Mouse (Mus musculus): ENCODE results near the gene Sertad3. TPM values are rescaled to one million over a fixed set of nuclear protein-coding genes. Genes with fewer than 3 reads are reported as not detected.
A peak's percentile ranks its signal among the peaks of the same experiment; 100 is the strongest.

The Sertad3 gene
- total RNA-seq, 2 experiments from 2014 or later: 56.2 to 57.3 TPM

DNA sequence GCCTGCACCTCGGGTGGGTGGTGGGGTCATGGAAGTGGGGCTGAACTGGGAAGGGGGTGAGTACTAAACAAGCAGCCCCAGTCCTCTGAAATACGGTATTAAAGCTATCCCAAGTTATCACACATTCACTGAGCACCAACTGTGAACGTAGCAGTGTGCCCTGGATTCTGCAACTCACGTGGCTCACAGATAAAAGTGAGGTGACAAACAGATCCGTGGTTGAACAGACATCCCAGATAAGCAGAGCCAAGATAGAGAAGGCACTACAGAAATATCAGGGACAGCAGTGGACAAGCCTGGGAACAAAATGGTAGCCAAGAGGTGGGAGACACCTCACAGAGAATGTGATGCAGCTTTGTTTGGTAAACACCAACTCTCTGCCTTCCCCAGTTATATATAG lies 13.9 kb upstream of the Sertad3 start:
- ATAC-seq (replicated peaks; ENCODE audit: low FRiP score, poor library complexity, severe bottlenecking): no peak

DNA sequence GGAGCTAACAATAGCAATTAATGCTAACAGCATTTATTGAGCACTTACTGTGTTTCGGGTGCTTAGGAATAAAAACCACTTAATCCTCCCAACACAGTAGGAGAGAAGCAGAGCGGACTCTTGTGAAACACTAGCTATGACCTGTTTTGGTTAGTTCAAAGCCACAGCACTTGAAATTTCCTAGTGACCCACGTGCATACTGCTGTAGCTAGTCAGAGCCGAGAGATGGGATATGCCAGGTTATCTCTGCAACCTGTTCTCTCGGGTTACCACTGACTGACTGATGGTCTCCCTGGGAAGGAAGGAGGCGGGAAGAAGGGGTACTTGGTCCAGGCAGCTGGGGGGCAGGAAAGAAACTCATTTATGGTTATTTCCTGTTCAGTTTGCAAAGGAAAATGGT lies 13.1 kb upstream of the Sertad3 start:
- ATAC-seq (replicated peaks; ENCODE audit: low FRiP score, poor library complexity, severe bottlenecking): no peak

DNA sequence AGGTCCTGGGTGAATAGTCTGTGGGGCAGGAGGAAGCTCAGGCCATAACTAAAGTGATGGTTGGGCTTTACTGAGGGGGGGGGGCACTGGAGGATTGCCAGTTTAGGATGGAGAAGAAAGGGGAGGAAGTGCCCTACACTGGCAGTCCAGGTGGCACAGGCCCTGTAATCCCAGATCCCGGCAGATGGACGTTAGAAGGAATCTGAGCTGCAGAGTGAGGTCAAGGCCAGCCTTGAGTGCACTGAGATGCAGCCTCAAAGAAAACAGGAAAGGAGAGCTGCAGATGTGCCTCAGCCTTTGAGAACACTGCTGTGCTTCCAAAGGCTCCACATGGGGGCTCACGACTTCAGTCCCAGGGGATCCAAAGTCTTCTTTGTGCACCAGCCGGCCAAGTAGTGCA lies 5.9 kb upstream of the Sertad3 start:
- ATAC-seq (replicated peaks; ENCODE audit: low FRiP score, poor library complexity, severe bottlenecking): no peak

DNA sequence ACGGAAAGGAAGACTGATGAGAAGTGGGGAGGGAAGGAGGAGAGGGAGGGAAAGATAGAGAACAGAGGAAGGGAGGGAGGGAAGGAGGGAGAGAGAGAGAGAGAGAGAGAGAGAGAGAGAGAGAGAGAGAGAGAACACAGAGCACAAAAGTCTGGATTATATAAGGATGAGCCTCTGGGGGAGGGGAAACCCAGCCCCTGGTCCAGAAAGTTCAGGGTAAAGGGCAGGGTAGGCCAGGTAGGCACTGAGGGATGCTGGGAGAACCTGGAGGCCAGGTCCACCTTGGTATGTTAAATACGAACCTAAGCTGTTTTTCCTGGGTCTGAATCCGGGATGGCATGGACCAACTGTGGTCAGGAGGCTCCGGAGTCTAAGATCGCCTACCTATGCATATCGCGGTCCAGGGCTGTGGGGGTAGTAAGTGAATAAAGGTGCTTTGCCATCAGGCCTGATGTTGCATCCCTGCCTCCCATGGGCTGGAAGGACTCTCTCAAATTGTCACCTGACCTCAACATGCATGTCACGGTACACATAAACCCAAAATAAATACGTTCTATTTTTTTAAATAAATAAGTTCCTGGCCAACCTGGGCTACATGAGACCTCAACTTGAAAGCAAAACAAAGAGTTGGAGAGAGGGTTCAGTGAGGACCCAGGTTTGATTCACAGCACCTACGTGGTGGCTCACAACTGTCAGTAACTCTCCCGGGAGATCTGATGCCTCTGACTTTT lies 2.0 kb upstream of the Sertad3 start:
- no peak for ATAC-seq (replicated peaks; ENCODE audit: low FRiP score, poor library complexity, severe bottlenecking)

DNA sequence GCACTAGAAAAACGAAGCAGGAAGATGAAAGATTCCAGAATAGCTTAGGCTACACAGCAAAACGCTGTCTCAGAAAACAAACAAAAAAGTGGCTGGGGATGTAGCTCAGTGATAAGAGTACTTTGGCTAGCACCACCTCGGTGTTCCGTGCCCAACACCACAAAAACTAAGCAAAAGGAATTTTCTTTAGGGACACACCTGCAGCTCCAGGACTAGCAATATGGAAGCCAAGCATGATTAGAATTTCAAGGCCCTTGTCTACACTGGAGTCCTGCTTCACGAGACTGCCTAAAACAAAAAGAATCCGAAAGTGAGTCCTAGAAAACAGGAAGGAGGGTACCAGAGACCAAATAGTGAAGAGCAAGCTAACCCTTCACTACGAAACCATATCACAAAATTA lies 972 bp upstream of the Sertad3 start:
- 0 out of 2 replicates have a peak, but pooled peaks have one; percentile 5 for ATAC-seq (replicated peaks; ENCODE audit: low FRiP score, poor library complexity, severe bottlenecking)

DNA sequence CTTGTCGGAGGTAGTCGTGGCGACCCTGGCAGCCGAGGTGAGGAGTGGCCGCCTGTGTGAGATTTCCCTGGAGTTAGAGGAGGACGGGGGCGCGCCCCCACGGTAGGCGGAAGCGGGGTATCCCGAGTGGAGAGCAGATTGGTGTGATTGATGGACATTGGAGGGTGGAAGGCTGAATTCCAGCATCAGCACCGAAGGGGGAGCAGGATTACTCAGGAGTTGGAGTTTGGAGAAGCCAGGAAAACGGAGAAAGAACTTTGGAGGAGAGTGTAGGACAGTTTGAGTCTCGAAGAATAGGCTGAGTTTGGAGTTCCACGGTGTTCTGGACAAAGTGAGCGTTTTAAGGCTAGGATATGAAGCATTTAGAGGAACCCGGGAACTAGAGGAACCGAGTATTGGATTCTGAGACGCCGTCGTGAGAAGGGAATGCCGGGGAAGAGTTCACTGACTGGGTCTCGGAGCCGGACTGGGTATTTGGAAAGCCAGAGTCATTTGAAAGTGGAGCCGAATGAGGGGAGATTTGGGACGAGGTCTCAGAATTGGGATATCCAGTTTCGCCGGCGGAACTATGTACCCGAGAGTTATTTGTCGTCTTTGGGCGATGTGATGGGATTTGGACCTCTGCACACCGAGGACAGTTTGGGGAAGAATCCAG lies 394 bp downstream of the Sertad3 start:
- ATAC-seq (replicated peaks; ENCODE audit: low FRiP score, poor library complexity, severe bottlenecking): 0 out of 2 replicates have a peak, but pooled peaks have one; percentile 1

DNA sequence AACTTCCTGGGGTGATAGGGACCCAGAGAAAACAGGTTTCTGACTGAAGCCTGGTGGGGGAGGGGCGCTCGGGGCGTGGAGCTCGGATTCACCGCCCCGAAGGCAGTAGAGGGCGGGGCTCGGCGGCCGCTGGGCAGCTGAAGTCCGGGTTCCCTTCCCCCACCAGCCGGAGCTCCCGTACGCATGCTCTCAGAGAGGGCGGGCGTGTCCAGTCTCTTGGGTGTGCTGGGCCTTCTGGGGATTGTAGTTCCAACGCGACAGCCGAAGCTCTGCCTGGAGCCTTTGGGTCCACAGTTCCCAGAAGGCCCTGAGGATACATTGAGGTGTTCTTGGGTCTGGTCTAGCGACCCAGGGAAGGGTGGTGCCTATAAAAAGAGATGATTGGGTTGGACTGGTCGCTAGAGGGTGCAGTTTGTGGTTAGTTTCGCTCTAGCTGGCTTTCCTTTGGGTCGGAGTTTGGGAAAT lies 954 bp downstream of the Sertad3 start:
- peak; percentile 76 for ATAC-seq (replicated peaks; ENCODE audit: low FRiP score, poor library complexity, severe bottlenecking)

DNA sequence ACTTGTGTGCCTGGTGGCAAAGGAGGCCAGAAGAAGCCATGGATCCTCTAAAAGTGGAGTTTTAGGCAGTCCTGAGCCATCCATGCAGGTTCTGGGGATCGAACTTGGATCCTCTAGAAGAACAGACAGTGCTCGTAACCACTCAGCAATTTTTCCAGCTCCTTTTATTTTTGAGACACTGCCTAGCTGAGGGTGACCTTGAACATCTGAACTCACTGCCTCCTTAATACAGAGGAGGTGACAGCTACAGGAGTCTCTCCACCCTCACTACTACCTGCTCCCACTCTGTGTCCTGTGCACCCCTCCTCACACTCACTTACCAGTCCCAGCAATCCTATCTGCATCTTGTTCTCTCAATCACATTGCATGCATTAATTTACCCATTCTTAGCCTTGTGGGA lies 2.0 kb downstream of the Sertad3 start:
- ATAC-seq (replicated peaks; ENCODE audit: low FRiP score, poor library complexity, severe bottlenecking): no peak

DNA sequence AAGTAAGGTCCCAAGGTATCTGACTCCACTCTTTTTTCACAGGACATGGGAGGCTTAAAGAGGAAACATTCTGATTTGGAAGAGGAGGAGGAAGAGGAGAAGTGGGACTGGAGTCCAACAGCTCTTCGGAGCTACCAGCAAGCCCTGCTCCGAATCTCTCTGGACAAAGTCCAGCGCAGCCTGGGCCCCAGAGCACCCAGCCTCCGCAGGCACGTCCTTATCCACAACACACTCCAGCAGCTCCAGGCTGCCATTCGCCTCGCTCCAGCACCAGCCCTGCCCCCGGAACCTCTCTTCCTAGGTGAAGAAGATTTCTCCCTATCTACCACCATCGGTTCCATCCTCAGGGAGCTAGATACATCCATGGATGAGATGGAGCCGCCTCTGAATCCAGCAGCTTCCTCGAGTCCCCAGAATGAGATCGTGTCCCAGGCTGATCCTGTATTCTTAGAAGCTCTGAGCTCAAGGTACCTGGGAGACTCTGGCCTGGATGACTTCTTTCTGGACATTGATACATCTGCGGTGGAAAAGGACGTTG lies 2.6 kb downstream of the Sertad3 start:
- no peak for ATAC-seq (replicated peaks; ENCODE audit: low FRiP score, poor library complexity, severe bottlenecking)

DNA sequence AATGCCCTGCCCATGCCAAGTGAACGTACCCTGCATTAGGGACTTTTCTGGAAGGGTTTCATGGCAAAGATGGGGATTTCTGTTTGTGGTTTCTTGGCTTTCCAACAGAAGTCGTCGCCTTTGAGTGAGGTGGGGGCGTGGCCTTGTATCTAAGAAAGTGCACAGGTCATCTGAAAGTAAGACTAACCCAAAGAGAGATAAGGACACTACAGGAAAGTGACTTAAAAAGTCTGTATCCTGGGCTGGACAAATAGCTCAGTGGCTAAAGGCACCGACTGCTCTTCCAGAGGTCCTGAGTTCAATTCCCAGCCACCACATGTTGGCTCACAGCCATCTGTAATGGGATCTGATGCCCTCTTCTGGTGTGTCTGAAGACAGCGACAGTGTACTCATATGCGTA lies 5.0 kb downstream of the Sertad3 start:
- no peak for ATAC-seq (replicated peaks; ENCODE audit: low FRiP score, poor library complexity, severe bottlenecking)

DNA sequence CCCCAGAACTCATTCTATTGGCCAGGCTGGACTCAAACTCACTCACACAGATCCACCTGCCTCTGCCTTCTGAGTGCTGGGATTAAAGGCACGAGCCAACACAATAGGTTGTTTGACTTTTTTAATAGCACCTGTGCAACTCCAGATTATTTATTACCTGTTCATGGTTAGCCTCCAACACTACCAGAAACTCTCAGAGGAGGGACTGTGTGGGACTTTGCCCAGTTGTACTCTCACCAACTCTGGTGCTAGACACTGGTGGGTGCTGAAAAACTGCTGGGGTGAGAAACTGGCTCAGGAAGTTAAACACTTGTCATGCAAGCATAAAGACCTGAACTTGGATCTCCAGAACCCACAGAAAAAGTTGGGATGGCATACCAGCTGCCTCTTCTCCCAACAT lies 6.2 kb downstream of the Sertad3 start:
- ATAC-seq (replicated peaks; ENCODE audit: low FRiP score, poor library complexity, severe bottlenecking): no peak

DNA sequence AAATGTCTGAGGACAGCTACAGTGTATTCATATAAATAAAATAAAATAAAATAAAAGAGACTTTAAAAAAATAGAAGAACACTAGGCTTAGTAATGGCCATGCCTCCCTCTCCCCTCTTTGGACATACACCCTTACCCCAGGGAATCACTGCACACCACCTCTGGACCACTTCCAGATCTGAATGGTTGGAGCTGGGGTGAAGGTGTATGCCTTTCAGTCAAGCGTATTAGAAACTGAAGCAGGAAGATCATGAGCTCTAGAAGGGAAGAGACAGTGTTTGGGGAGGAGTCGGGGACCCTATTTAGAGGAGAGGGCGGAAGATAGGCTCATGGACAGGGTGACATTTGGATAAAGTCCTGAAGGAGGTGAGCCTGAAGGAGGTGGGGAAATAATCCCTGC lies 6.9 kb downstream of the Sertad3 start:
- no peak for ATAC-seq (replicated peaks; ENCODE audit: low FRiP score, poor library complexity, severe bottlenecking)

DNA sequence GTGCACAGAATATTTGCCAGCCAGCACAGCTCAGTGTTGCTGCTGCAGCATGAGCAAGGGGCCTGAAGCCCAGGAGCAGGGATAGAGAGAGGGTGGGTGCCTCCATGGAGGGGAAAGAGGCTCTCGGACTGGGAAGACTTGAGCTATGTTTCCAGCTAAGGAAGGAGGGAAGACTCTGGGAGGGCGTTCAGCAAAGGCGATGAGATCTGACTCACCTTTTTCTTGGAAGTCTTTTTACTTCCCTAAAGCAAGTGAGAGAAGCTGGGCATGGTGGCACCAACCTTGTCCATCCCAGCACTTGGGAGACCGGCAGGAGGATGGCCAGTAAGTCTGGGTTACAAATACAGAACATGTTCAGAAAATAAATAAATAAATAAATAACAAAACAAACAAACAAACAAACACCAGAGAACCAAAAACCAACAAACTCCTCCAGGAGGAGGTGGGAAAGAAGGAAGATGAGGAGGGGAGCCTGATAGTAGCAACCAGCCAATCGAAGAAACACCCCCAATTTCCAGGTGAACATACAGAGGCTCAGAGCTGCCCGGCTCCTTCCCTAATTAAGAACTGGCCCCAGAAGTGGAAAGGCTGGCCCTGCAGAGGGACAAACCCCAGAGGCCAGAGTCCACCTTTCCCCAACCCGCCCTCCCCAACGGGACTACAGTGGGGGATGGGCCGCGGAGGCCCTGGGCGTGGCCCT lies 7.5 kb downstream of the Sertad3 start:
- ATAC-seq (replicated peaks; ENCODE audit: low FRiP score, poor library complexity, severe bottlenecking): no peak

DNA sequence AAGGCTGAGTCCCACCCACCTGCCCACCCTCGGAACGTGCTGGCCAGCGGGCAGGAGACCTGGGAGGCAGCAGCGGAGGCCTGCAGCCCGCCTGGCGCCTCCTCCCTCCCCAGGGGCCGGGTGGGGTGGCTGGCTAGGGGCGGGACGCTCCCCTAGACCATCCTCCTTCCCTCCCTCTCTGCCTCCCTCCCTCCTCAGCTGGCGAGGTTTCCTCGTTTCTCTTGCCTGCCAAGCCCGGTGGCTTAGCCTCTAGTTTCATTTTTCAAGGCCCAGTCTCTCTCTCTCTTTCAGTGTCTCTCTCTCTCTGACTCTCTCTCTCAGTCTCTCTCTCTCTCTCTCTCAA lies 8.0 kb downstream of the Sertad3 start:
- peak; percentile 92 for ATAC-seq (replicated peaks; ENCODE audit: low FRiP score, poor library complexity, severe bottlenecking)

DNA sequence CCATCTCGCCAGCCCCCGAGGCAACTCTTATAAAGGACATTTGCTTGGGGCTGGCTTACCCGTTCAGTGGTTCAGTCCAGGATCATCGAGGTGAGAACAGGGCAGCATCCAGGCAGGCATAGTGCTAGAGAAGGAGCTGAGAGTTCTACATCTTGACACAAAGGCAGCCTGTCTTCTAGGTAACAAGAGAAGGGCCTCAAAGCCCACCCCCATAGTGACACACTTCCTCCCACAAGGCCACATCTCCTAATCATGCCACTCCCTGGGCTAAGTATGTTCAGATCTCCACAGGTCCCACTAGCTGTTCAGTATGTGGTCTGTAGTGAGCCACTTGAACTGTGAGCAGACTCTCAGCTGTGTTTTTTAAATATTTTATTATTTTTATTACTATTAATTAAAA lies 10.3 kb downstream of the Sertad3 start:
- no peak for ATAC-seq (replicated peaks; ENCODE audit: low FRiP score, poor library complexity, severe bottlenecking)

DNA sequence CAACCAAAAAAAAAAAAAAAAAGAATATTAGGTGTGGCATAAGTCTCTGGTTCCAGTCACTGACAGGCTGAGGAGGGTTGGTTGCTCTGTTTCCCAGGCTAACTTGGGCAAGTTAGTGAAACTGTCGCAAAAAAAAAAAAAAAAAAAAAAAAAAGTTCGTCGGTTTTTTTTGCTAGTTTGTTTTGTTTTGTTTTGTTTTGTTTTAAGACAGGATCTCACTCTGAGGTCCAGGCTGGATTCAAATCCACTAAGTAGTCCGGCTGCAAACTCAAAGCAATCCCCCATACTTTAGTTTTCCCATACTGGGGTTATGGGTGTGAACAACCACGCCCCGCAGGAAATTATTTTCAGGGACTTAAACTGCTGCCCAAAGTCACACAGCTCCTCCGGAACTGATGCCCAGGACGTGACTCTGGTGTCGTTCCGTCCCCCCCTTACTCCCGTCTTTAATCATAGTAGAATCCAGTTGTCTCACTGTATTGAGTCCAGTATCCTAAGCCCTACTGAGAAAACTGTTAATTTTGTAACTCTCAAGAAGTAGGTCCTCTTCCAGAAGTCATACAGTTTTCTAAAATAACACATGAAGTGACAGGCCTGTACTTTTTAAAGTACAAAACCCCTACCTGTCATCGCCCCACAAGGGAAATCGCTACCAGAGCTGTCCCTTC lies 12.7 kb downstream of the Sertad3 start:
- ATAC-seq (replicated peaks; ENCODE audit: low FRiP score, poor library complexity, severe bottlenecking): 0 out of 2 replicates have a peak, but pooled peaks have one; percentile 5

DNA sequence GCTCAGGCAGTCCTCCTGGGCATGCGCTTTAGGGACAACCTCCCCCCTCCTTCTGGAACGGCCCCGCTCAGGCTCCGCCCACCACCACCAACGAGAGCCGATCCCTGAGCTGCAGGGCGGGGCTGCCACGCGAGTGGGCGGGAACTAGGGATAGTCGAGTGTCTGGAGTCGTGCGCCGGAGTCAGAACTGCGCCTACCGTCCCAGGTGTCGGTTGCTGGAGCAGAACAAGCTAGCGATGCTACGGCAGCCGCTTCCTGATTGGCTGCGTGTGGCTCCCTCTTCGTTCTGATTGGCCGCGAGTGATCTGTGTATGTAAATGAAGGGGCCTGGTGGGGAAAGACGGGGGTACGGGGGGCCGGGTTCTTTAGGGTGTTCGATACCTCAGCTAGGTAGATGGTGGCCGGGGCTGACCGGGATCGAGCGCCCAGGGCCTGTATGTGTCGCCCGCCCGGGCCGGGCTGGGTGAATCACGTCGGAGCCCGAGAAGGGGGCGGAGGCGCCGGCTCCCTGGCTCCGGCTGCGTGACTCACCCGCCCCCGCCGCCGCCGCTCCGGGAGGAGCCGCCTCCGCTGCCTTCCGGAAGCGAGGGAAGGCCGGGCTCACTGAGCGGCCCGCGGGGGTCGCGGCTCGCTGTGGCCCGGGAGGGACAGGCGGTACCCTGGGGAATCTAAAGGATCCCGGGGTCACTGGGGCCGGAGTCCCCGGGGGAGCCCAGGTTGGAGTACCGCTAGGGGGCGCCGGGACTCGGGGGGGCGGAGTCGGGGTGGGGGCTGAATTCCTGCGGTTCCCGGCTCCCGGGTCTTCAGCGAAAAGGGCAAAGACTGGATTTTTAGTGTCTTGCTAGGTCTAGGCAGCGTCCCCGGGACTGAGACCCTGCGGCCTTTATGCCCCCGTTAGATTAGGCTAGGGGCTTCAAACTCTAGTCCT lies 13.5 kb downstream of the Sertad3 start, which contains the start of gene Sertad1:
Gene Sertad1, plus strand, starts transcription at position 141 of the 928 bp plus-strand sequence.
- ATAC-seq (replicated peaks; ENCODE audit: low FRiP score, poor library complexity, severe bottlenecking): peak; percentile 79

DNA sequence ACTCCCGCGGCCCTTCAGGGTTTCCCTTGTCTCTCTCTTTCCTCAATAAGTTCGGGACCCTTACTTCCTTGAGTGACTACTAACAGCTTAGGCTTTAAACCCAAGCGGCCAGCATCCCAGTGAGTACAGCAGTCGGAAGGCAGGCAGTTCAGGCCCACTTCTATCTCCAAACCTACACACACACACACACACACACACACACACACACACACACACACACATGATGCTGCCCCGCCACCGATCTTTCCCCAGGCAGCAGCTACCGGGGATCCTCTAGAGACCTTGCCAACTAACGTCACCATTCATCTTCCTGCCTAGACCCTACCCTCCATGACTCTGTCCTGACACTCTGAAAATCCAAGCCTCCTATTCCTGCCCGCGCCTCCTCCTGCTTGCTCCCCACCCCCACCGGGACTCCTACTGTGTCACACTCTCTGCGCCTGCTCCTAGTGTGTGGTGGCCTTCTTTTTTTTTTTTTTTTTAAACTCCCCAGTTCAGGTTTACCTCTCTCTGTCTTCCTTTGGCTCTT lies 14.2 kb downstream of the Sertad3 start:
- ATAC-seq (replicated peaks; ENCODE audit: low FRiP score, poor library complexity, severe bottlenecking): no peak
